Mouse (Mus musculus): ENCODE measurements around the gene Tent5d. TPM values are rescaled to one million over a fixed set of nuclear protein-coding genes. Genes with fewer than 3 reads are reported as not detected.
A peak's percentile ranks its signal among the peaks of the same experiment; 100 is the strongest.

Tent5d gene
- total RNA-seq (2014; rRNA removed; ENCODE audit: low replicate concordance) (0.08 TPM in 1 of 2 replicates, not detected in the other), polyA plus RNA-seq (2015; fragmentation: Nextera tagmentation; extraction: Ambion mirVana) (0.18 and 0.34 TPM in 2 replicates)

- Histone ChIP-seq H3K9ac (replicated peaks; ENCODE audit: low read depth, low read length) (no peak within 1 kb of the TSS), H3K4me2 (ENCODE audit: low read depth, low read length) (no peak within 1 kb of the TSS), H3K27ac (ENCODE audit: low read depth) (no peak within 1 kb of the TSS), H3K4me3 (ENCODE audit: low read depth, low read length) (no peak within 1 kb of the TSS), H3K27me3 (ENCODE audit: control insufficient read depth, insufficient read depth, low read length) (no peaks in the 10 kb centered on the region), H3K9me3 (replicated peaks; ENCODE audit: control insufficient read depth, low read length) (no peaks in the 10 kb centered on the region), H3K36me3 (replicated peaks; ENCODE audit: control insufficient read depth, insufficient read depth, low read length) (0 out of 2 replicates have a peak, but pooled peaks cover 4% of the 10 kb centered on the region), H3K4me1 (ENCODE audit: control insufficient read depth, insufficient read depth) (no peaks in the 10 kb centered on the region)
- no peak for ATAC-seq (ENCODE audit: insufficient read depth, low read depth)
- WGBS: 79% methylated on average over 1 of the region's 1 CpGs
- no peak for DNase-seq (ENCODE audit: low spot score)
- TF ChIP-seq EP300 (IDR thresholded peaks at IDR 0.05; ENCODE audit: low read depth) (no peak), CTCF (IDR thresholded peaks at IDR 0.05; ENCODE audit: low read depth) (no peak)
Observed at GRCm38 (mm10) chrX:107792290-107792689, at the start of gene Tent5d. Tent5d (plus strand) TSS chrX:107792590.

GRCm38 (mm10) chrX:107767896-107768295, 24.5 kb upstream of the Tent5d start:
- Histone ChIP-seq H3K9me3 (replicated peaks; ENCODE audit: control insufficient read depth, low read length) (no peaks in the 10 kb centered on the region), H3K4me2 (ENCODE audit: low read depth, low read length) (no peak overlapping the region), H3K36me3 (replicated peaks; ENCODE audit: control insufficient read depth, insufficient read depth, low read length) (no peaks in the 10 kb centered on the region), H3K27me3 (ENCODE audit: control insufficient read depth, insufficient read depth, low read length) (no peaks in the 10 kb centered on the region), H3K9ac (replicated peaks; ENCODE audit: low read depth, low read length) (no peak overlapping the region), H3K27ac (ENCODE audit: low read depth) (no peak overlapping the region), H3K4me3 (ENCODE audit: low read depth, low read length) (no peak overlapping the region), H3K4me1 (ENCODE audit: control insufficient read depth, insufficient read depth) (no peaks in the 10 kb centered on the region)
- 11% methylated on average over 3 of the region's 3 CpGs for WGBS
- DNase-seq (ENCODE audit: low spot score) (no peak), ATAC-seq (ENCODE audit: insufficient read depth, low read depth) (no peak)
- TF ChIP-seq EP300 (IDR thresholded peaks at IDR 0.05; ENCODE audit: low read depth) (no peak), CTCF (IDR thresholded peaks at IDR 0.05; ENCODE audit: low read depth) (peak; percentile 20)

GRCm38 (mm10) chrX:107790136-107790535, 2.3 kb upstream of the Tent5d start:
- 67% methylated on average over 1 of the region's 1 CpGs for WGBS

GRCm38 (mm10) chrX:107790750-107791493, 1.5 kb upstream of the Tent5d start:
- Histone ChIP-seq H3K9me3 (replicated peaks; ENCODE audit: control insufficient read depth, low read length) (no peaks in the 10 kb centered on the region), H3K36me3 (replicated peaks; ENCODE audit: control insufficient read depth, insufficient read depth, low read length) (0 out of 2 replicates have a peak, but pooled peaks cover 4% of the 10 kb centered on the region), H3K4me1 (ENCODE audit: control insufficient read depth, insufficient read depth) (no peaks in the 10 kb centered on the region), H3K4me3 (ENCODE audit: low read depth, low read length) (no peak overlapping the region), H3K9ac (replicated peaks; ENCODE audit: low read depth, low read length) (no peak overlapping the region), H3K27ac (ENCODE audit: low read depth) (no peak overlapping the region), H3K4me2 (ENCODE audit: low read depth, low read length) (no peak overlapping the region), H3K27me3 (ENCODE audit: control insufficient read depth, insufficient read depth, low read length) (no peaks in the 10 kb centered on the region)
- no peak for DNase-seq (ENCODE audit: low spot score)
- 25% methylated on average over 8 of the region's 8 CpGs for WGBS
- no peak for ATAC-seq (ENCODE audit: insufficient read depth, low read depth)
- TF ChIP-seq EP300 (IDR thresholded peaks at IDR 0.05; ENCODE audit: low read depth) (no peak), CTCF (IDR thresholded peaks at IDR 0.05; ENCODE audit: low read depth) (0 out of 2 replicates have a peak, but pooled peaks have one; percentile 6)

More at GRCm38 (mm10) chrX:107790136-107790535, 2.3 kb upstream of the Tent5d start:
- no peak for ATAC-seq (ENCODE audit: insufficient read depth, low read depth)
- TF ChIP-seq EP300 (IDR thresholded peaks at IDR 0.05; ENCODE audit: low read depth): no peak
- no peak for TF ChIP-seq CTCF (IDR thresholded peaks at IDR 0.05; ENCODE audit: low read depth)
- Histone ChIP-seq H3K36me3 (replicated peaks; ENCODE audit: control insufficient read depth, insufficient read depth, low read length) (0 out of 2 replicates have a peak, but pooled peaks cover 4% of the 10 kb centered on the region), H3K27ac (ENCODE audit: low read depth) (no peak overlapping the region), H3K9me3 (replicated peaks; ENCODE audit: control insufficient read depth, low read length) (no peaks in the 10 kb centered on the region), H3K9ac (replicated peaks; ENCODE audit: low read depth, low read length) (no peak overlapping the region), H3K27me3 (ENCODE audit: control insufficient read depth, insufficient read depth, low read length) (no peaks in the 10 kb centered on the region), H3K4me3 (ENCODE audit: low read depth, low read length) (no peak overlapping the region), H3K4me2 (ENCODE audit: low read depth, low read length) (no peak overlapping the region), H3K4me1 (ENCODE audit: control insufficient read depth, insufficient read depth) (no peaks in the 10 kb centered on the region)
- DNase-seq (ENCODE audit: low spot score): no peak

- Histone ChIP-seq H3K36me3 (replicated peaks; ENCODE audit: control insufficient read depth, insufficient read depth, low read length) (0 out of 2 replicates have a peak, but pooled peaks cover 4% of the 10 kb centered on the region), H3K27me3 (ENCODE audit: control insufficient read depth, insufficient read depth, low read length) (no peaks in the 10 kb centered on the region), H3K9me3 (replicated peaks; ENCODE audit: control insufficient read depth, low read length) (no peaks in the 10 kb centered on the region), H3K4me2 (ENCODE audit: low read depth, low read length) (no peak overlapping the region), H3K9ac (replicated peaks; ENCODE audit: low read depth, low read length) (no peak overlapping the region), H3K27ac (ENCODE audit: low read depth) (no peak overlapping the region), H3K4me1 (ENCODE audit: control insufficient read depth, insufficient read depth) (no peaks in the 10 kb centered on the region), H3K4me3 (ENCODE audit: low read depth, low read length) (no peak overlapping the region)
- DNase-seq (ENCODE audit: low spot score): no peak
- 44% methylated on average over 1 of the region's 1 CpGs for WGBS
- TF ChIP-seq EP300 (IDR thresholded peaks at IDR 0.05; ENCODE audit: low read depth) (no peak), CTCF (IDR thresholded peaks at IDR 0.05; ENCODE audit: low read depth) (no peak)
- no peak for ATAC-seq (ENCODE audit: insufficient read depth, low read depth)
Observed at GRCm38 (mm10) chrX:107795785-107796184, 3.4 kb downstream of the Tent5d start.
